Mouse (Mus musculus) bone marrow macrophage, adult 2 months (primary cell): ENCODE data around the gene Osbpl5. TPM values are rescaled to one million over a fixed set of nuclear protein-coding genes. Genes with fewer than 3 reads are reported as not detected.

Experiments
- H3K27ac ChIP-seq: 2 replicates; pipeline ENCODE4 v1.5.1; 2012; ENCODE audit warnings: low read depth, low read length; ENCODE audit not compliant: insufficient read depth
- H3K4me1 ChIP-seq: 2 replicates; pipeline ENCODE4 v1.6.1; 2012; ENCODE audit warnings: low read length; ENCODE audit not compliant: control insufficient read depth, insufficient read depth
- H3K4me3 ChIP-seq: 2 replicates; pipeline ENCODE4 v1.5.1; 2012; ENCODE audit warnings: mild to moderate bottlenecking, low read length, moderate library complexity; ENCODE audit not compliant: insufficient read depth
- CTCF ChIP-seq: IDR thresholded peaks from 2 replicates; pipeline ENCODE4 v1.5.1; 2012; ENCODE audit warnings: low read depth, mild to moderate bottlenecking, low read length, moderate library complexity
- POLR2A ChIP-seq: IDR thresholded peaks from 2 replicates; pipeline ENCODE4 v1.6.1; 2012; ENCODE audit warnings: mild to moderate bottlenecking, low read depth, low read length, borderline replicate concordance
- polyA plus RNA-seq: library from polyadenylated mRNA; stranded (reverse); fragments of >200 nt; gene quantifications from 2 replicates; pipeline ENCODE4 v1.2.4, GENCODE M21; 2012; ENCODE audit not compliant: missing spikeins, insufficient read depth, insufficient read length

The Osbpl5 gene
- polyA plus RNA-seq, 1 experiment: 1.2 TPM

DNA sequence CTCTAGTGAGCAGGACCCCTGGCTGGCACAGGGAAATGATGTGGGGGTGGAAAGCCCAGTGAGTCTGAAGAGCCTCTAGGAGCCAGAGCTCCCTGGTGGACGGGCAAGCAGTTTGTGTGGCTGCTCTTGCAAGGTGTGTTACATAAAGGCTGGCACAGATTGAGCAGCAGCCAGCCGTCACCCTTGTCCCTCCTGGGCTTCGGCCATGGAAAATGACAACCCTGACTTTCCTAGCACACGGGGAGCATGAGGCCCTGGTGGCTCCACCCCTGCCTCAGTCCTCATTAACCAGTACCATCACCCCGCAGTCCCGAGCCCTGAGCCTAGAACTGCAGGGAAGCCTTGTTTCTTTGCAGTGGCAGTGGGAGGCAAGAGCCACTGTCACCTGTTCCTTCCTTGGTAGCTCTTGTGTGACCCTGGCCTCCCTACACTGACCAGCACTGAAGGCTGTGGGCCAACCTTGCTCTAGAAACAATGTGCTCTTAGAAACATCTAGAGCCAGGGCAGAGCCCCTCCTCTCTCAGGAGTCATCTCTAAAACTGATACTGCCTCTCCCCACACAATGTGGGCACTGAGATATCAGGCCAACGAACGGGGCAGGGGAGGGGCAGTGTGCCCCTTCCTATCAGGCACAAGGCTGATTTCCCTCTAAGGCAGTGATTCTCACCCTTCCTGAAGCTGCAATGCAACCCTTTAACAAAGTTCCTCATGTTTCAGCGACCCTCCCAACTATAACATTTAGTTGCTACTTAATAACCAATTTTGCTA is 1.2 kb downstream of the Osbpl5 start:
- TF ChIP-seq CTCF (no peak), POLR2A (no peak)
- Histone ChIP-seq H3K4me1 (peaks cover 14% of the 10 kb centered on the region), H3K27ac (no peak overlapping the region), H3K4me3 (no peak overlapping the region)

- H3K4me1 ChIP-seq: peaks cover 14% of the 10 kb centered on the region
- peak; percentile 85 for TF ChIP-seq CTCF
- no peak for TF ChIP-seq POLR2A
- H3K27ac ChIP-seq: no peak overlapping the region
- no peak overlapping the region for H3K4me3 ChIP-seq
Measured at GRCm38 (mm10) chr7:143753990-143754715, 2.6 kb downstream of the Osbpl5 start.

GRCm38 (mm10) chr7:143752606-143753005 is 4.2 kb downstream of the Osbpl5 start:
- Histone ChIP-seq H3K4me3 (no peak overlapping the region), H3K4me1 (peaks cover 4% of the 10 kb centered on the region), H3K27ac (no peak overlapping the region)
- no peak for TF ChIP-seq POLR2A
- TF ChIP-seq CTCF: no peak

- no peak overlapping the region for H3K4me3 ChIP-seq
- TF ChIP-seq CTCF (no peak), POLR2A (no peak)
- no peak overlapping the region for H3K27ac ChIP-seq
- H3K4me1 ChIP-seq: 0 out of 2 replicates have a peak, but pooled peaks cover under 1% of the 10 kb centered on the region
Measured at GRCm38 (mm10) chr7:143752056-143752455, 4.7 kb downstream of the Osbpl5 start.

GRCm38 (mm10) chr7:143751380-143751779 is 5.4 kb downstream of the Osbpl5 start:
- TF ChIP-seq CTCF (no peak), POLR2A (no peak)
- no peak overlapping the region for H3K4me3 ChIP-seq
- H3K27ac ChIP-seq: no peak overlapping the region
- no peaks in the 10 kb centered on the region for H3K4me1 ChIP-seq

- Histone ChIP-seq H3K4me1 (no peaks in the 10 kb centered on the region), H3K27ac (no peak overlapping the region), H3K4me3 (no peak overlapping the region)
- TF ChIP-seq CTCF (no peak), POLR2A (no peak)
Measured at GRCm38 (mm10) chr7:143749045-143749444, 7.7 kb downstream of the Osbpl5 start.

GRCm38 (mm10) chr7:143748041-143748868 is 8.5 kb downstream of the Osbpl5 start:
- Histone ChIP-seq H3K27ac (no peak overlapping the region), H3K4me3 (no peak overlapping the region), H3K4me1 (no peaks in the 10 kb centered on the region)
- no peak for TF ChIP-seq POLR2A
- peak; percentile 58 for TF ChIP-seq CTCF

GRCm38 (mm10) chr7:143740653-143741052 is 16.1 kb downstream of the Osbpl5 start:
- no peak for TF ChIP-seq CTCF
- no peak for TF ChIP-seq POLR2A
- no peak overlapping the region for H3K4me3 ChIP-seq
- no peak overlapping the region for H3K27ac ChIP-seq
- no peaks in the 10 kb centered on the region for H3K4me1 ChIP-seq
